Mouse (Mus musculus): ENCODE data around the gene Snrnp48.

Gene Snrnp48

DNA sequence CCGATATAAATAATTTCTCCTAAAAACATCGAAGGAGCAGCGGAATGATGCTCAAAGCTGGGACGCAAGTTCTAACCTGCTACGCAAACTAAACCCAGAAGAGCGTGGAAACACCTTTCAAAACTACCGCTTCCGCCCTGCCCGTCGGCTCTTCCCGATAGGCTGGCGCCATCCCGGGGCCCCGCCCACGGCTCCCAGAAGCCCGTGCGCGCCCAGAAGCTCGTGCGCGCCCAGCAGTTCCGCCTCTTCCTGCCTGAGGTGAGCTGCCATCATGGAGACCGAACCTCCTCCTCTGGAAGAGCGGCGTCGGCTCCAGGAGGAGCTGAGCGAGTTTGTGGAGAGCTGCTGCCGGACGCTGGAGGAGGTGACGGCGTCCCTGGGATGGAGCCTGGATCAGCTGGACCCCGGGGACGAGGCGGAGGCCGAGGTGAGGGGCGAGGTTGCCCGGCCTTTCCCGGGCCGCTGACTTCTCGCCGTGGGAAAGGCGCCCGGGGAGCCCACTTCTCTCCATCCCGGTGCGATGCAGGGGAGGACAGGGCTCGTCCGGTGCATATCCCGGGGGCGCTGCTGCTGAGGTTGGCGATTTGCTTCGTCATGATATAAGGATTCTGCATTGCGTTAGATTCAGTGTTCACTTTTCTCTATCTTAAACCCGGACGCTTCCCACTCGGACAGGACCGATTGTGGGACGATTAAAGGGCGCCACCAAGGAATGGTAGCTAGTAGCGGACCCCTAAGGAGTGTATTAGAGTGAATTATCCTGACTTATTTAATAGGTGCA is at the start of gene Snrnp48:
TSS of gene Snrnp48 (plus strand) at position 237 of the 781 bp plus-strand sequence.
- peak; percentile 92 to 95 for DNase-seq (ENCODE audit: inconsistent age in 2 of 2, low spot score in 1 of 2)

GRCm38 (mm10) chr13:38155523-38155922 is 49.2 kb upstream of the Snrnp48 start:
- DNase-seq (ENCODE audit: inconsistent age in 2 of 2, low spot score in 1 of 2): no peak

DNA sequence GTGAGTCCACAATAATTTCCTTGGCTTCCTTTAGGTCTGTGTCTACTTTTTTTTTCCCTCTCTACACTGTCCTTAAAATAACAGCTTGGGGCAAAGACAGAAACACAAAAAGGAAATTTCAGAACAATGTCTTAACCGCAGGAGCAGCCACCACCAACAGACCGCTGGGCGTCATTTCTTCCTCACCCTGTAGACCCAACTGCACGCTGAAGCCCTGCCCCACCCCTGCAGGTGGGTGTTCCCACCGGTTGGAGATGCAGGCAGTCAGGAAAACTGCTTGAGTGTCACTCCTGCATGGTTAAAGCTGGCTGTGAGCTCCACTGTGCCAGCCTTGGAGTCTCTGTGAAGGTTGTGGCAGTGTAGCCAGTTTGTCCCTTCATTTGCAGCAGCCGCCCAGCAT is 47.1 kb upstream of the Snrnp48 start:
- DNase-seq (ENCODE audit: inconsistent age in 2 of 2, low spot score in 1 of 2): no peak

- DNase-seq (ENCODE audit: inconsistent age in 2 of 2, low spot score in 1 of 2): no peak
These were observed 42.7 kb upstream of the Snrnp48 start for GRCm38 (mm10) chr13:38162002-38162401.

DNA sequence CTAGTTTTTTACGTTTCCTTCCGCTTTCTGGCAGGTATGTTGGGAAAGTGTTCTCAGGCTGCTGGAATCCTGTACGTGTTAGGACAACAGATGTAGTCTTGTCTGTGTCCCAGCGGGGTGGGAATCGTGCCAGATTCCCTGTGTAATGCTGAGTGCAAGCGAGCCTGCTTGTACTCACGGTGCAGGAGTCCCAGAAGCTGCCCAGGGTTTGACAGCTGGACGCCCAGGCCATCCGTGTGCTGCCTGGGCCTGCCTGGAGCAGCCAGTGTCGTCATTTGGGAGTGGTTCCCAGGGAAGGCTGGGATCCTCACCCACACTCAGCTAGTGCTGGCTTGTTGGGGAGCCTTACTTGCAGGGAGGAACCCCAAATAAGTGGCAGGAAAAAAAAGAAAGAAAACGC is 42.1 kb upstream of the Snrnp48 start:
- no peak for DNase-seq (ENCODE audit: inconsistent age in 2 of 2, low spot score in 1 of 2)

DNA sequence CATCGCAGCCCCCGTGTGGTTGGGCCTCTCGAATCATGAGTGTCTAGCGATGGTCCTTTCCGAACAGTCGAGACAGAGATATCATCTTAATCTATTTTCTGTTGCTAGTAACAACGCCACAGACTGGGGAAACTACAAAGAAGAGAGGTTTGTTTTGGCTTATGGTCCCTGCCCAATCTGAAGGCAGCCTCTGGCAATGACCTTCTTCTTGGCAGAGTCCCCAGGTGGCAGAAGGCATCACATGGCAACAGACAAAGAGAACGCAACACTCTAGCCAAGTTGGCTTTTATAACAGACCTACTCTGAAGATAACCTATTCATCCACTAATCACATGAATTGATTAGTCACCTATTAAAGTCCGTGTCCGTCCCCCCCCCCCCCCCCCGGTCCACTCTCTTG is 39.8 kb upstream of the Snrnp48 start:
- peak; percentile 20 to 68 for DNase-seq (ENCODE audit: inconsistent age in 2 of 2, low spot score in 1 of 2)

DNA sequence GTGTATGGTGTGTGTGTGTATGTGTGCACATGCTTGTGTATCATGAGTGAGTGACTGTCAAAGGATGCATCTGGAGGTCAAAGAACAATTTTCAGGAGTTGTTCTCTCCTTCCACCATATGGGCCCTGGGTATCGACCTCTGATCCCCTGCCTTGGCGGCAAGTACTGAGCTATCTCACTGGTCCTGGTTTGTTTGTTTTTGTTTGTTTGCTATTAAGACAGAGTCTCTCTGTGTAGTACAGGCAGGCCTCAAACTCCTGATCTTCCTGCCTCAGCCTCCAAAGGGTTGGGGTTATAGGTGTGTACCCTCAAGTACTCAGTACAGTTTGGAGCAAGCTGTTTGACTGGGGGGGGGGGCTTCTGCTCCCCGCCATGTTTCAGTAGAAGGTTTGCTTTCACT is 37.7 kb upstream of the Snrnp48 start:
- DNase-seq (ENCODE audit: inconsistent age in 2 of 2, low spot score in 1 of 2): no peak

DNA sequence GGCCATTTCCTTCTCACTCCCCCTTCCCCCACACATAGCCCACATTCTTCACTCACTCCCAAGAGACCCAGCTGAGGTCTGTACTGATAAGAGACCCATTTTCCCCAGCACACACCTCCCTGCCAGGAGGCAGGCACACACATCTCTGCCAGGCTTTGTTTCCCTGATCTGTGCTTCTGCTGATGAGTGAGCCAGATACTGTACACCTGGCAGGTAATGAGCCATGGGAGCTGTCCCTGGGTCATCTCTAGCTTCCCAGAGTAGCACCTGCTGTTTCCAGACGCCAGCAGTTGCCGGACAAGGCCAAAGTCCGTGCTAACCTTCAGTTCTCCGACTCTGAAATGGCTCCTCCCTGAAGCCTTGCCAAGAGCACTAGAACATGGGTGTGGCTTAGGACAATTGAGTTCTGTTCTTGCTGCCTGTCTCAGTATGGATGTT is 34.0 kb upstream of the Snrnp48 start:
- DNase-seq (ENCODE audit: inconsistent age in 2 of 2, low spot score in 1 of 2): peak in 1 of 2 experiments; percentile 47

GRCm38 (mm10) chr13:38193406-38193805 is 11.3 kb upstream of the Snrnp48 start:
- DNase-seq (ENCODE audit: inconsistent age in 2 of 2, low spot score in 1 of 2): no peak

DNA sequence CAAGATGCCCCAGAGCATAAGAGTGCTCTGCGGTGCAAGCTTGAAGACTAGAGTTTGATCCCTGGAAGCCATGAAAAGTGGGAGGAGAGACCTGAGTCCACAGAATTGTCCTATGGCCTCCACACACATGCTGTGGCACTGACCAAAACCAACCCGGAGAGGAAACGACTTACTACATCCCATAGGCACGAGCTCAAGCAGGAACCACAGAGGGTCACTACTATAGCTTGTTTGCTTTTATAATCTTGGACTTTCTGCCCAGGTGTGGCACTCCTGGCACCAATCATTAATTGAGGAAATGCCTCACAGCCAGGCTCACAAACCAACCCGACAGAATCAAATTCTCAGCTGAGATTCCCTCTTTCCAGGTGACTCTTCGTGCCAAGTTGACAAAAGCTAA is 3.3 kb upstream of the Snrnp48 start:
- no peak for DNase-seq (ENCODE audit: inconsistent age in 2 of 2, low spot score in 1 of 2)

DNA sequence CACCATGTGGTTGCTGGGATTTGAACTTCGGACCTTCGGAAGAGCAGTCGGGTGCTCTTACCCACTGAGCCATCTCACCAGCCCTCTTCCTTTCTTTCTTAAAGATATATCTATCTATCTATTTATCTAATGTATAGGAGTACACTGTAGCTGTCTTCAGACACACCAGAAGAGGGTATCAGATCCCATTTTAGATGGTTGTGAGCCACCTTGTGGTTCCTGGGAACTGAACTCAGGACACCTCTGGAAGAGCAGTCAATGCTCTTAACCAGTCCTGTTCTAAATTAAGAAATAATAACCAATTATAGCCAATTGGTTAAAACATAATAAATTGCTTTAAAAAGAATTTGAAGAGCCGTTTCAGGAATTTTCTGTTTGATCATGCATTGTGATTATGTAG is 567 bp upstream of the Snrnp48 start:
- DNase-seq (ENCODE audit: inconsistent age in 2 of 2, low spot score in 1 of 2): no peak

GRCm38 (mm10) chr13:38211122-38211521 is 6.4 kb downstream of the Snrnp48 start:
- DNase-seq (ENCODE audit: inconsistent age in 2 of 2, low spot score in 1 of 2): no peak

DNA sequence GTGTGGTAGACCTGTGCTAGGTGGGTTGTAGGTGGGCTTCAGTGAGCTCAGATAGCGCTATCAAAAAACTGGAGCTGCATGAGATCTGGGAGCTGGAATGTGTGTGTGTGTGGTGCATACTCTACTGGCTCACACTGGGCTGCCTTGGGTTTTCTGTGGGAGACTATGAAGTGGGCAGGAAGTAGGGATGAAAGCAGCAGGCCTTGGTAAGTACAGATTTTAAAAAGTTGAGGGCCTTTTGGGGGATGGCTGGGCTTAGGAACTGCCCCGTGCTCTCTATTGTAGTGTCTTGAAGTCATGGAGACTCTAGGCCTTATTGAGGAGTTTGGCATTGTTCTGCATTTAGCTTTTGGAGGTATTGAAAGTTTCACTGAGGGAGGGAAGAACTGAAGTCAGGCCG is 13.9 kb downstream of the Snrnp48 start:
- DNase-seq (ENCODE audit: inconsistent age in 2 of 2, low spot score in 1 of 2): no peak

DNA sequence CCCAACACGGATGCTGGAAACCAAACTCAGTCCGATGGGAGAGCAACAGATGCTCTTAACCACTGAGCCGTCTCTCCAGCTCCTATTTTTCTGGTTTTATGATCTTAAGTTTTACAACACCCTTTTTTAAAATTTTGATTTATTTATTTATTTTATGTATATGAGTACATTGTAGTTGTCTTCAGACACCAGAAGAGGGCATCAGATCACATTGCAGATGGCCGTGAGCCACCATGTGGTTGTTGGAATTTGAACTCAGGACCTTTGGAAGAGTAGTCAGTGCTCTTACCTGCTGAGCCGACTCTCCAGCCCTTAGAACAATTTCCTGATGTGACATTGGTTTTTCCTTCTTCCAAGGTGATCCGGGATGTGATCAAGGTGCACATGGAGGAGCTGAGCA is 15.6 kb downstream of the Snrnp48 start:
- DNase-seq (ENCODE audit: inconsistent age in 2 of 2, low spot score in 1 of 2): no peak

GRCm38 (mm10) chr13:38230177-38230821 is 25.6 kb downstream of the Snrnp48 start:
- no peak for DNase-seq (ENCODE audit: inconsistent age in 2 of 2, low spot score in 1 of 2)

- DNase-seq (ENCODE audit: inconsistent age in 2 of 2, low spot score in 1 of 2): no peak
These were observed 27.7 kb downstream of the Snrnp48 start for GRCm38 (mm10) chr13:38232411-38232810.

GRCm38 (mm10) chr13:38232856-38233625 is 28.3 kb downstream of the Snrnp48 start:
- DNase-seq (ENCODE audit: inconsistent age in 2 of 2, low spot score in 1 of 2): no peak

- DNase-seq (ENCODE audit: inconsistent age in 2 of 2, low spot score in 1 of 2): no peak
These were observed 29.9 kb downstream of the Snrnp48 start for GRCm38 (mm10) chr13:38234651-38235050.

DNA sequence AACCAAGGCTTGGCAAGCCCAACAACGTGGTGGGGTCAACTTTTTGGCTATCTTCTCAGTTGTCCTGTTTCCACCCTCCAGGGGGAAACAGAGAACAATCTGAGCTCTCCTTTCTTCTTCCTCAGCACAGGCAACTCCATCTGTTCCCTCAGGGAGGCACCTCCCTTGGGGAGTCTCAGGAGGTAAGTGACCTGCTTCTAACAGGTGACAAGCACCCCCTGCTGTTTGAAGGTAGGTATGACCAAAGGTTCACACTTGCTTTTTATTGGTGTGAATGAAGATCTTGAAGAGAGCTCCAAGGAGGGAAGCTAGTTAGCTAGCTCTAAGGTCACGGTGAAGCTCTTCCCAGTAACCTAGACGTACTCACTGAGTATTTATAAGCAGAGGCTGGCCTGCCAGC is 30.6 kb downstream of the Snrnp48 start:
- DNase-seq (ENCODE audit: inconsistent age in 2 of 2, low spot score in 1 of 2): no peak

DNA sequence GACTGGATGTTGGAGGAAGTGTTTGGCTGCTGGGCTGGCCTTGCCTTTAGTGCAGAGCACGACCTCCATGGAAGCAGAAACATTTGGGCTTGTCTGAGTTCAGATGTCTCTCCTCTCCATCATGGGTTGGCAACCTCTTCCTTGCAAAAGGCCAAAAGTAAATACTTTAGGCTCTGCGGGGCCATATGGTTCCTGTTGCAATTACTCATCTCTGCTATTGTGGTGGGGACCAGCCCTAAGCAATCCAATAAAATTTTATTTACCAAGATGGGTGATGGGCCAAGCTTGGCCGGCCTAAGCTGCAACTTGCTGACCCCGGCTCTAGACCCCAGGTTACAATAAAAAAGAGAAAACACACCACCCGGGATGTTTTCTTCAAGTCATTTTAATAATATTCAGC is 43.4 kb downstream of the Snrnp48 start:
- no peak for DNase-seq (ENCODE audit: inconsistent age in 2 of 2, low spot score in 1 of 2)

GRCm38 (mm10) chr13:38251226-38251625 is 46.5 kb downstream of the Snrnp48 start:
- DNase-seq (ENCODE audit: inconsistent age in 2 of 2, low spot score in 1 of 2): no peak

- no peak for DNase-seq (ENCODE audit: inconsistent age in 2 of 2, low spot score in 1 of 2)
These were observed 49.0 kb downstream of the Snrnp48 start for GRCm38 (mm10) chr13:38253696-38254095.
